Mouse (Mus musculus): ENCODE measurements at regions not wholly inside any gene's neighbourhood (a gene's known extent, or its start where the extent isn't known, plus 50 kb on each side); places are given as distances from the start of the nearest gene placed in this dataset.

DNA sequence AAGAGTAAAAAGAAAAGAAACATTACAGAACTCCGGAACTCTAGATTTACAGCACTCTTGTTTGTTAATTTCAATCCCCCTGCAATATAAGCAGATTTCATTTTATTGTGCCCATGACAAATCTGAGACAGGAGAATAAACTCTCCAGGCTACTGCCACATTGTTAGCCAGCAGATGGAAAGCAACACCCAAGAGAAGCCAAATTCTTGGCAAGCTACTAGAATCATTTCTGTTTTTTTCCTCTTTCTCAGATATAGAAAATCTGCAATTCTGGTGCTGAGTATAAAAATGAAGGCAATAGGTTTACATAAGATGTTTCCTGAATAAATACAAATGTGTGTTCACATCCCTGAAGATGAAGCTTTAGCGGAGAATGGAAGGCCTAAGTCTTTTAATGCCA lies 60.5 kb upstream of the Ccser1 start:
- Histone ChIP-seq H3K4me1 (ENCODE audit: control insufficient read depth, insufficient read depth, low read length) (no peaks in the 10 kb centered on the region), H3K4me3 (replicated peaks; ENCODE audit: extremely low read depth, low read depth, low read length) (no peak overlapping the region)
- no peak for TF ChIP-seq POLR2A (IDR thresholded peaks at IDR 0.05; ENCODE audit: borderline replicate concordance, extremely low read depth, low read depth, low read length)
- no peak for TF ChIP-seq CTCF (IDR thresholded peaks at IDR 0.05; ENCODE audit: insufficient read depth, low read length)
- 66% methylated on average over 2 of the region's 2 CpGs for WGBS
- no peak for DNase-seq

DNA sequence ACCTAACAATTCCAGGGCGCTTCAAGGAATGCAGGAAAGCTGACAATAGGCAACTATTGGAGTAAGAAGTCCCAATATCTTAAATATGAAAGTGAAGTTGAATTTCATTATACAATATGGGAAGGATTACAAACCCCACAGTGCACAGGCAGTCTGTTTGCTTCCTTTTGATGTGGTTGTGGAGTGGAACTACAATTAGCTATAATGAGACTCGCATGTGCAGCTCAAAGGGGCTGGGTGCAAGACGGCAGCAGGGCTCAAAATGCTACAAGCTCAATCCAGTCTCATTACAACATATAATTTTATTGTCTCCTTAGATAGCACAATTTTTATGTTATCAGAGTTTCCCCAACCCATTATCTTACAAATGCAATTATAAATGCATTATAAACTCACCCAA lies 54.7 kb upstream of the Ccser1 start:
- no peak overlapping the region for H3K4me3 ChIP-seq (replicated peaks; ENCODE audit: extremely low read depth, low read depth, low read length)
- WGBS = 87% methylated on average over 3 of the region's 3 CpGs
- TF ChIP-seq POLR2A (IDR thresholded peaks at IDR 0.05; ENCODE audit: borderline replicate concordance, extremely low read depth, low read depth, low read length) = no peak
- no peak for TF ChIP-seq CTCF (IDR thresholded peaks at IDR 0.05; ENCODE audit: insufficient read depth, low read length)
- H3K4me1 ChIP-seq (ENCODE audit: control insufficient read depth, insufficient read depth, low read length) = no peaks in the 10 kb centered on the region
- DNase-seq = no peak

DNA sequence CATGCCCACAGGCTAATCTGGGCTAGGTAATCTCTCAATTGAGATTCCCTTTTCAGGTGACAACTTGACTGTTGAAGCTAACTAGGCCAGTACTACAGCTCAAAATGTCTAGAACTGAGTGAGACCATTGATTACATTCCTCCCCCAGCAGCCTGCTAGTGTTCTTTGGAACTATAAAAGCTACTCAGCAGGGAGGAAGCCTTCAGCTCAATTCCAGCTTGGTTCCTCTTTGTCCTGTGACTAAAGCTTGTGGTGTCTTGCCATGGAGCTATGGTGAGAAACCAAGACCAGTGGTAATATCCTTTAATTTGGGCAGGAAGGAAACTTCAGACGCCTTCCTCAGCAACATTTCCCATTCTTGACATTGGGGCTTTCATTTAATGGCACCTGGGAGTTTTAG lies 52.9 kb upstream of the Ccser1 start:
- TF ChIP-seq POLR2A (IDR thresholded peaks at IDR 0.05; ENCODE audit: borderline replicate concordance, extremely low read depth, low read depth, low read length) (no peak), CTCF (IDR thresholded peaks at IDR 0.05; ENCODE audit: insufficient read depth, low read length) (no peak)
- no peak overlapping the region for H3K4me3 ChIP-seq (replicated peaks; ENCODE audit: extremely low read depth, low read depth, low read length)
- no peaks in the 10 kb centered on the region for H3K4me1 ChIP-seq (ENCODE audit: control insufficient read depth, insufficient read depth, low read length)
- no peak for DNase-seq
- 78% methylated on average over 1 of the region's 1 CpGs for WGBS

DNA sequence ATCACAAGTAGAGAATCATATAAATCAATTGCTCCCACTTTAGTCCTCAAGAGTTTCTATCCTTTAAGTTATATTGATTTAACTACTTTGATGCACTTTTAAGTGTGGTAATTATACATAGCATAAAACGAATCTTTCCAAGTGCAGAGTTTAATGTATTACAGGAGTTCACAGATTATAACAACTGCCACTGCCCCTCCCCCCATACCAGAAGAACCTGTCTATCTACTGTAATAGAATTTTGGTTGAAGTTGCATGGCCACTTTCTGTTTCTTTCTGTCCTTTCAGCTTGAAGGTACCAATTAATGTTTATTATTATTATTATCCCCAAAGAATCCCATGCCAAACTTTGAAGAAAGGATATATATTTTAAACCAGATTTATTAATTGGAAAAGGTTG lies 51.9 kb upstream of the Ccser1 start:
- H3K4me3 ChIP-seq (replicated peaks; ENCODE audit: extremely low read depth, low read depth, low read length) = no peak overlapping the region
- no peak for DNase-seq
- WGBS = 70% methylated on average over 1 of the region's 1 CpGs
- no peaks in the 10 kb centered on the region for H3K4me1 ChIP-seq (ENCODE audit: control insufficient read depth, insufficient read depth, low read length)
- TF ChIP-seq POLR2A (IDR thresholded peaks at IDR 0.05; ENCODE audit: borderline replicate concordance, extremely low read depth, low read depth, low read length) (no peak), CTCF (IDR thresholded peaks at IDR 0.05; ENCODE audit: insufficient read depth, low read length) (no peak)

Measured in lung, adult 2 months (tissue).